ENCODE assay signal across 25 mouse cellular contexts in genomic region chr9:101716326-101716725, GRCm38 (mm10).
"Had no signal": no experiment of that assay in that cellular context is flagged by ENCODE, and none has a peak within 500 bp of the region (broad histone marks: within the 10 kb centered on the region; RNA-seq: fewer than 3 reads in every experiment).

No protein-coding gene starts in this region.

- DNase-seq: gastrocnemius, postnatal 14 days; gastrocnemius, postnatal 36 days; heart, adult 18-20 months; heart, postnatal 14 days; heart, postnatal 36 days; kidney, adult 11 months; kidney, adult 2 months; kidney, adult 9 months; kidney, postnatal 14 days; kidney, postnatal 36 days; left cerebral cortex, postnatal 4 days had no signal

- H3K4me2 ChIP-seq: heart, embryonic 11.5 days; heart, embryonic 13.5 days; heart, embryonic 15.5 days; hindbrain, embryonic 13.5 days; hindbrain, embryonic 15.5 days; kidney, embryonic 15.5 days; limb, embryonic 13.5 days; limb, embryonic 15.5 days; liver, embryonic 12.5 days had no signal

- H3K4me3 ChIP-seq: heart, embryonic 13.5 days; heart, embryonic 15.5 days; hindbrain, embryonic 13.5 days; hindbrain, embryonic 15.5 days; kidney, embryonic 15.5 days; left cerebral cortex, adult 2 months; limb, embryonic 13.5 days; limb, embryonic 15.5 days; liver, embryonic 12.5 days had no signal

- H3K27me3 ChIP-seq: heart, embryonic 13.5 days; heart, embryonic 15.5 days; hindbrain, embryonic 13.5 days; hindbrain, embryonic 15.5 days; kidney, embryonic 15.5 days; limb, embryonic 13.5 days; limb, embryonic 15.5 days; liver, embryonic 12.5 days had no signal

- H3K9ac ChIP-seq: heart, embryonic 13.5 days; heart, embryonic 15.5 days; hindbrain, embryonic 13.5 days; hindbrain, embryonic 15.5 days; kidney, embryonic 15.5 days; limb, embryonic 13.5 days; limb, embryonic 15.5 days; liver, embryonic 12.5 days; liver, embryonic 14.5 days had no signal

- H3K36me3 ChIP-seq: heart, embryonic 13.5 days; heart, embryonic 15.5 days; hindbrain, embryonic 13.5 days; hindbrain, embryonic 15.5 days; kidney, embryonic 15.5 days; limb, embryonic 13.5 days; limb, embryonic 15.5 days; liver, embryonic 12.5 days had no signal

- H3K4me1 ChIP-seq: heart, embryonic 13.5 days; heart, embryonic 15.5 days; kidney, embryonic 15.5 days; limb, embryonic 13.5 days; limb, embryonic 15.5 days; liver, embryonic 12.5 days had no signal

- H3K27ac ChIP-seq: heart, embryonic 13.5 days; heart, embryonic 15.5 days; hindbrain, embryonic 13.5 days; hindbrain, embryonic 15.5 days; hindbrain, postnatal 0 days; kidney, embryonic 15.5 days; kidney, postnatal 0 days; left cerebral cortex, adult 2 months; limb, embryonic 13.5 days; limb, embryonic 15.5 days; liver, embryonic 12.5 days; liver, embryonic 14.5 days had no signal

- H3K9me3 ChIP-seq: heart, embryonic 15.5 days; hindbrain, embryonic 13.5 days; hindbrain, embryonic 15.5 days; kidney, embryonic 15.5 days; limb, embryonic 13.5 days; limb, embryonic 15.5 days; liver, embryonic 12.5 days had no signal

- ATAC-seq: hindbrain, postnatal 0 days; intestine, embryonic 16.5 days; liver, embryonic 12.5 days had no signal
